Mouse (Mus musculus): Measurements from ENCODE around the gene Unc93a. TPM values are rescaled to one million over a fixed set of nuclear protein-coding genes. Genes with fewer than 3 reads are reported as not detected.
"Not testable (repeated sequence)": the region's sequence is repeated elsewhere in the genome, so short reads cannot be mapped to it uniquely, and the experiment has no call there.

Gene Unc93a
- total and polyA plus RNA-seq, 2 experiments from 2014 or later = not detected

DNA sequence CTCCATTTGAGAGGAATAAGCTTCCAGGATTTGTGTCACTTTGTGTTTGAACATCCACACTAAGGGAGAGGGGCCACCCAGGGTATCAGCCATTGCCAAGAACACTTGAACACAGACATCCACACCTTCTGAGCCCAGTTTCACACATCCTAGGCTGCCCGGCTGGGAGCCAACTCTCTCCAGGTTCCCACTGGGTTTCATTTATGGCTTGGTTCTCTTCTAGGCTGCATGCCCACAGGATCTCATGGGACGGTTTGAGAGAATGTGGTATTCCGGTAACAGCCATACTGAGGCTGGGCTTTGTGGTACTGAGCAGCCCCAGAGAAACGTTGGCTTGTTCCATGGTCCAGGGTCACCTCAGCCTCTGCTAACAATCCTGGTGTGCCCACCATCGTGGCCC lies 25.0 kb downstream of the Unc93a start:
- not testable (repeated sequence) for H3K4me3 ChIP-seq (ENCODE audit: low read depth, low read length); H3K27ac ChIP-seq (ENCODE audit: low read depth); H3K27me3 ChIP-seq (ENCODE audit: control insufficient read depth, insufficient read depth, low read length); H3K9ac ChIP-seq (replicated peaks; ENCODE audit: low read depth, low read length); H3K9me3 ChIP-seq (replicated peaks; ENCODE audit: control insufficient read depth, low read length); H3K4me1 ChIP-seq (ENCODE audit: control insufficient read depth, insufficient read depth); H3K4me2 ChIP-seq (ENCODE audit: low read depth, low read length); H3K36me3 ChIP-seq (replicated peaks; ENCODE audit: control insufficient read depth, insufficient read depth, low read length)
- ATAC-seq (ENCODE audit: insufficient read depth, low read depth) (peak; percentile 50; the same call in 1 of the 2 replicates), DNase-seq (ENCODE audit: low spot score) (peak; percentile 4)
- 55% methylated on average over 4 of the region's 5 CpGs for WGBS

- not testable (repeated sequence) for H3K27me3 ChIP-seq (ENCODE audit: control insufficient read depth, insufficient read depth, low read length); H3K4me3 ChIP-seq (ENCODE audit: low read depth, low read length); H3K27ac ChIP-seq (ENCODE audit: low read depth); H3K9ac ChIP-seq (replicated peaks; ENCODE audit: low read depth, low read length); H3K4me1 ChIP-seq (ENCODE audit: control insufficient read depth, insufficient read depth); DNase-seq (ENCODE audit: low spot score); H3K9me3 ChIP-seq (replicated peaks; ENCODE audit: control insufficient read depth, low read length); ATAC-seq (ENCODE audit: insufficient read depth, low read depth); H3K4me2 ChIP-seq (ENCODE audit: low read depth, low read length); H3K36me3 ChIP-seq (replicated peaks; ENCODE audit: control insufficient read depth, insufficient read depth, low read length)
- 92% methylated on average over 2 of the region's 4 CpGs for WGBS
Measured at GRCm38 (mm10) chr17:13092960-13093359, 38.6 kb downstream of the Unc93a start.

- not testable (repeated sequence) for ATAC-seq (ENCODE audit: insufficient read depth, low read depth); H3K36me3 ChIP-seq (replicated peaks; ENCODE audit: control insufficient read depth, insufficient read depth, low read length); H3K27me3 ChIP-seq (ENCODE audit: control insufficient read depth, insufficient read depth, low read length); H3K9ac ChIP-seq (replicated peaks; ENCODE audit: low read depth, low read length); H3K4me1 ChIP-seq (ENCODE audit: control insufficient read depth, insufficient read depth); H3K4me3 ChIP-seq (ENCODE audit: low read depth, low read length); H3K27ac ChIP-seq (ENCODE audit: low read depth); DNase-seq (ENCODE audit: low spot score); H3K9me3 ChIP-seq (replicated peaks; ENCODE audit: control insufficient read depth, low read length); H3K4me2 ChIP-seq (ENCODE audit: low read depth, low read length)
- 58% methylated on average over 5 of the region's 8 CpGs for WGBS
Measured at GRCm38 (mm10) chr17:13092100-13092764, 39.4 kb downstream of the Unc93a start.

GRCm38 (mm10) chr17:13091510-13091909 lies 40.1 kb downstream of the Unc93a start:
- not testable (repeated sequence) for H3K4me1 ChIP-seq (ENCODE audit: control insufficient read depth, insufficient read depth); H3K9ac ChIP-seq (replicated peaks; ENCODE audit: low read depth, low read length); H3K9me3 ChIP-seq (replicated peaks; ENCODE audit: control insufficient read depth, low read length); H3K27me3 ChIP-seq (ENCODE audit: control insufficient read depth, insufficient read depth, low read length); H3K27ac ChIP-seq (ENCODE audit: low read depth); DNase-seq (ENCODE audit: low spot score); H3K36me3 ChIP-seq (replicated peaks; ENCODE audit: control insufficient read depth, insufficient read depth, low read length); H3K4me3 ChIP-seq (ENCODE audit: low read depth, low read length); H3K4me2 ChIP-seq (ENCODE audit: low read depth, low read length)
- ATAC-seq (ENCODE audit: insufficient read depth, low read depth) = 0 out of 2 replicates have a peak, but pooled peaks have one; percentile 49
- no CpG with 5 or more reads among the region's 1 CpGs for whole genome bisulfite sequencing

- ATAC-seq (ENCODE audit: insufficient read depth, low read depth); H3K27ac ChIP-seq (ENCODE audit: low read depth); H3K4me2 ChIP-seq (ENCODE audit: low read depth, low read length); H3K4me1 ChIP-seq (ENCODE audit: control insufficient read depth, insufficient read depth); H3K9me3 ChIP-seq (replicated peaks; ENCODE audit: control insufficient read depth, low read length); H3K4me3 ChIP-seq (ENCODE audit: low read depth, low read length); DNase-seq (ENCODE audit: low spot score); H3K27me3 ChIP-seq (ENCODE audit: control insufficient read depth, insufficient read depth, low read length); H3K36me3 ChIP-seq (replicated peaks; ENCODE audit: control insufficient read depth, insufficient read depth, low read length); H3K9ac ChIP-seq (replicated peaks; ENCODE audit: low read depth, low read length): not testable (repeated sequence)
- WGBS = 42% methylated on average over 3 of the region's 5 CpGs
Measured at GRCm38 (mm10) chr17:13069227-13069626, 62.4 kb downstream of the Unc93a start.

- WGBS = 100% methylated on average over 1 of the region's 4 CpGs
- H3K27me3 ChIP-seq (ENCODE audit: control insufficient read depth, insufficient read depth, low read length); H3K27ac ChIP-seq (ENCODE audit: low read depth); H3K9me3 ChIP-seq (replicated peaks; ENCODE audit: control insufficient read depth, low read length); H3K4me3 ChIP-seq (ENCODE audit: low read depth, low read length); H3K9ac ChIP-seq (replicated peaks; ENCODE audit: low read depth, low read length); H3K36me3 ChIP-seq (replicated peaks; ENCODE audit: control insufficient read depth, insufficient read depth, low read length); H3K4me2 ChIP-seq (ENCODE audit: low read depth, low read length); H3K4me1 ChIP-seq (ENCODE audit: control insufficient read depth, insufficient read depth); DNase-seq (ENCODE audit: low spot score): not testable (repeated sequence)
- 0 out of 2 replicates have a peak, but pooled peaks have one; percentile 6 for ATAC-seq (ENCODE audit: insufficient read depth, low read depth)
Measured at GRCm38 (mm10) chr17:13067864-13068385, 63.7 kb downstream of the Unc93a start.

GRCm38 (mm10) chr17:13062882-13063281 lies 68.7 kb downstream of the Unc93a start:
- peak; percentile 60 for ATAC-seq (ENCODE audit: insufficient read depth, low read depth)
- H3K36me3 ChIP-seq (replicated peaks; ENCODE audit: control insufficient read depth, insufficient read depth, low read length); H3K9me3 ChIP-seq (replicated peaks; ENCODE audit: control insufficient read depth, low read length); H3K9ac ChIP-seq (replicated peaks; ENCODE audit: low read depth, low read length); H3K27ac ChIP-seq (ENCODE audit: low read depth); DNase-seq (ENCODE audit: low spot score); H3K4me2 ChIP-seq (ENCODE audit: low read depth, low read length); H3K27me3 ChIP-seq (ENCODE audit: control insufficient read depth, insufficient read depth, low read length); H3K4me3 ChIP-seq (ENCODE audit: low read depth, low read length); H3K4me1 ChIP-seq (ENCODE audit: control insufficient read depth, insufficient read depth): not testable (repeated sequence)
- 50% methylated on average over 2 of the region's 7 CpGs for WGBS

DNA sequence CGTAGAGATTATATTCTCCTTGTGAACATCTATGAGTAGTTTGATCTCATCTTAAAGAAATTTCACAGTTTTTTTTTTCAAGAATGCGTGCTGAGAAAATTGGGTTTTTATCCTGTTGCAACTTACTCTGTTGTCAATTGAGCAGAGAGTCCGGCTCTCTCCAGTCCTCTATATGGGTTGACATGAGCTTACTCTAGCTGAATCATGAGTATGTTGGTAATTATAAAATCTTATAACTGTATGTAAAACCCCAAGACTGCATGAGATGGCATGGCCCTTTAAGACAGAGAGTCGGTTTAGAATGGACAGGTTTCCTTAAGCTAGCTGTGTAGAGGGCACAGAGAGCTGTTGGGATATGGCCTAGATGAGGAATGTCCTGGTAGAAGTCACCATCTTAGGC lies 70.8 kb downstream of the Unc93a start, which contains the start of gene Tcp10b:
TSS of gene Tcp10b (plus strand) at position 301 of the 400 bp plus-strand sequence.
- H3K36me3 ChIP-seq (replicated peaks; ENCODE audit: control insufficient read depth, insufficient read depth, low read length); H3K4me3 ChIP-seq (ENCODE audit: low read depth, low read length); H3K4me1 ChIP-seq (ENCODE audit: control insufficient read depth, insufficient read depth); ATAC-seq (ENCODE audit: insufficient read depth, low read depth); H3K27me3 ChIP-seq (ENCODE audit: control insufficient read depth, insufficient read depth, low read length); H3K9me3 ChIP-seq (replicated peaks; ENCODE audit: control insufficient read depth, low read length); H3K4me2 ChIP-seq (ENCODE audit: low read depth, low read length); H3K9ac ChIP-seq (replicated peaks; ENCODE audit: low read depth, low read length); H3K27ac ChIP-seq (ENCODE audit: low read depth); DNase-seq (ENCODE audit: low spot score): not testable (repeated sequence)
- 89% methylated on average over 3 of the region's 4 CpGs for whole genome bisulfite sequencing
